Mouse (Mus musculus): ENCODE measurements around the gene Kpna3. TPM values are rescaled to one million over a fixed set of nuclear protein-coding genes. Genes with fewer than 3 reads are reported as not detected.

Gene Kpna3
- polyA plus RNA-seq, 1 experiment from 2014 or later = 19.4 TPM

- Histone ChIP-seq H3K36me3 (ENCODE audit: control insufficient read depth, insufficient read depth) (no peaks in the 10 kb centered on the region), H3K27me3 (ENCODE audit: control insufficient read depth, insufficient read depth, low read depth, low read length) (no peaks in the 10 kb centered on the region), H3K4me2 (ENCODE audit: low read depth, low read length) (no peak overlapping the region), H3K4me1 (ENCODE audit: control insufficient read depth, low read depth, low read length) (peaks cover 7% of the 10 kb centered on the region; the same call in 1 of the 2 replicates), H3K27ac (ENCODE audit: low read length) (no peak overlapping the region), H3K9me3 (replicated peaks; ENCODE audit: control insufficient read depth, low read length) (no peaks in the 10 kb centered on the region), H3K4me3 (ENCODE audit: low read depth, low read length) (no peak overlapping the region), H3K9ac (ENCODE audit: low read depth, low read length) (no peak overlapping the region)
- ATAC-seq (ENCODE audit: low read depth) = no peak
- 65% methylated on average over 3 of the region's 3 CpGs for WGBS (ENCODE audit: insufficient replicate concordance)
These were observed 26.0 kb downstream of the Kpna3 start for GRCm38 (mm10) chr14:61413686-61414085.

GRCm38 (mm10) chr14:61410020-61410419 lies 29.7 kb downstream of the Kpna3 start:
- H3K4me3 ChIP-seq (ENCODE audit: low read depth, low read length) = no peak overlapping the region
- no peak overlapping the region for H3K9ac ChIP-seq (ENCODE audit: low read depth, low read length)
- no peak for ATAC-seq (ENCODE audit: low read depth)
- no peaks in the 10 kb centered on the region for H3K9me3 ChIP-seq (replicated peaks; ENCODE audit: control insufficient read depth, low read length)
- H3K4me1 ChIP-seq (ENCODE audit: control insufficient read depth, low read depth, low read length) = peaks cover 5% of the 10 kb centered on the region; the same call in 1 of the 2 replicates
- no peak overlapping the region for H3K4me2 ChIP-seq (ENCODE audit: low read depth, low read length)
- H3K36me3 ChIP-seq (ENCODE audit: control insufficient read depth, insufficient read depth) = no peaks in the 10 kb centered on the region
- H3K27ac ChIP-seq (ENCODE audit: low read length) = no peak overlapping the region
- WGBS (ENCODE audit: insufficient replicate concordance) = 19% methylated on average over 2 of the region's 2 CpGs
- no peaks in the 10 kb centered on the region for H3K27me3 ChIP-seq (ENCODE audit: control insufficient read depth, insufficient read depth, low read depth, low read length)

GRCm38 (mm10) chr14:61407055-61407454 lies 32.6 kb downstream of the Kpna3 start:
- H3K4me2 ChIP-seq (ENCODE audit: low read depth, low read length) = no peak overlapping the region
- no peaks in the 10 kb centered on the region for H3K36me3 ChIP-seq (ENCODE audit: control insufficient read depth, insufficient read depth)
- no peaks in the 10 kb centered on the region for H3K27me3 ChIP-seq (ENCODE audit: control insufficient read depth, insufficient read depth, low read depth, low read length)
- peaks cover 5% of the 10 kb centered on the region; the same call in 1 of the 2 replicates for H3K4me1 ChIP-seq (ENCODE audit: control insufficient read depth, low read depth, low read length)
- no peak overlapping the region for H3K4me3 ChIP-seq (ENCODE audit: low read depth, low read length)
- ATAC-seq (ENCODE audit: low read depth) = no peak
- no peak overlapping the region for H3K9ac ChIP-seq (ENCODE audit: low read depth, low read length)
- no peaks in the 10 kb centered on the region for H3K9me3 ChIP-seq (replicated peaks; ENCODE audit: control insufficient read depth, low read length)
- 80% methylated on average over 3 of the region's 3 CpGs for WGBS (ENCODE audit: insufficient replicate concordance)
- H3K27ac ChIP-seq (ENCODE audit: low read length) = no peak overlapping the region

GRCm38 (mm10) chr14:61405761-61406160 lies 33.9 kb downstream of the Kpna3 start:
- no peaks in the 10 kb centered on the region for H3K9me3 ChIP-seq (replicated peaks; ENCODE audit: control insufficient read depth, low read length)
- H3K4me3 ChIP-seq (ENCODE audit: low read depth, low read length) = no peak overlapping the region
- H3K27me3 ChIP-seq (ENCODE audit: control insufficient read depth, insufficient read depth, low read depth, low read length) = no peaks in the 10 kb centered on the region
- H3K9ac ChIP-seq (ENCODE audit: low read depth, low read length) = no peak overlapping the region
- no peaks in the 10 kb centered on the region for H3K36me3 ChIP-seq (ENCODE audit: control insufficient read depth, insufficient read depth)
- peaks cover 3% of the 10 kb centered on the region; the same call in 1 of the 2 replicates for H3K4me1 ChIP-seq (ENCODE audit: control insufficient read depth, low read depth, low read length)
- no peak for ATAC-seq (ENCODE audit: low read depth)
- no peak overlapping the region for H3K27ac ChIP-seq (ENCODE audit: low read length)
- no peak overlapping the region for H3K4me2 ChIP-seq (ENCODE audit: low read depth, low read length)

- Histone ChIP-seq H3K9me3 (replicated peaks; ENCODE audit: control insufficient read depth, low read length) (no peaks in the 10 kb centered on the region), H3K27ac (ENCODE audit: low read length) (no peak overlapping the region), H3K4me3 (ENCODE audit: low read depth, low read length) (no peak overlapping the region), H3K4me1 (ENCODE audit: control insufficient read depth, low read depth, low read length) (peaks cover 1% of the 10 kb centered on the region; the same call in 1 of the 2 replicates), H3K9ac (ENCODE audit: low read depth, low read length) (no peak overlapping the region), H3K4me2 (ENCODE audit: low read depth, low read length) (no peak overlapping the region), H3K36me3 (ENCODE audit: control insufficient read depth, insufficient read depth) (no peaks in the 10 kb centered on the region), H3K27me3 (ENCODE audit: control insufficient read depth, insufficient read depth, low read depth, low read length) (no peaks in the 10 kb centered on the region)
- 89% methylated on average over 3 of the region's 3 CpGs for WGBS (ENCODE audit: insufficient replicate concordance)
- no peak for ATAC-seq (ENCODE audit: low read depth)
These were observed 34.7 kb downstream of the Kpna3 start for GRCm38 (mm10) chr14:61404941-61405340.

- no peak overlapping the region for H3K9ac ChIP-seq (ENCODE audit: low read depth, low read length)
- H3K27me3 ChIP-seq (ENCODE audit: control insufficient read depth, insufficient read depth, low read depth, low read length) = no peaks in the 10 kb centered on the region
- H3K4me1 ChIP-seq (ENCODE audit: control insufficient read depth, low read depth, low read length) = no peaks in the 10 kb centered on the region
- no peak overlapping the region for H3K27ac ChIP-seq (ENCODE audit: low read length)
- no peaks in the 10 kb centered on the region for H3K9me3 ChIP-seq (replicated peaks; ENCODE audit: control insufficient read depth, low read length)
- WGBS (ENCODE audit: insufficient replicate concordance) = 80% methylated on average over 6 of the region's 6 CpGs
- no peaks in the 10 kb centered on the region; the same call in none of the 2 replicates for H3K36me3 ChIP-seq (ENCODE audit: control insufficient read depth, insufficient read depth)
- H3K4me2 ChIP-seq (ENCODE audit: low read depth, low read length) = no peak overlapping the region
- ATAC-seq (ENCODE audit: low read depth) = no peak
- H3K4me3 ChIP-seq (ENCODE audit: low read depth, low read length) = no peak overlapping the region
These were observed 44.9 kb downstream of the Kpna3 start for GRCm38 (mm10) chr14:61394745-61395144.

GRCm38 (mm10) chr14:61390586-61390985 lies 49.1 kb downstream of the Kpna3 start:
- Histone ChIP-seq H3K9ac (ENCODE audit: low read depth, low read length) (no peak overlapping the region), H3K4me3 (ENCODE audit: low read depth, low read length) (no peak overlapping the region), H3K27ac (ENCODE audit: low read length) (no peak overlapping the region), H3K36me3 (ENCODE audit: control insufficient read depth, insufficient read depth) (no peaks in the 10 kb centered on the region; the same call in none of the 2 replicates), H3K9me3 (replicated peaks; ENCODE audit: control insufficient read depth, low read length) (no peaks in the 10 kb centered on the region), H3K4me2 (ENCODE audit: low read depth, low read length) (no peak overlapping the region), H3K27me3 (ENCODE audit: control insufficient read depth, insufficient read depth, low read depth, low read length) (no peaks in the 10 kb centered on the region), H3K4me1 (ENCODE audit: control insufficient read depth, low read depth, low read length) (no peaks in the 10 kb centered on the region)
- 72% methylated on average over 3 of the region's 3 CpGs for WGBS (ENCODE audit: insufficient replicate concordance)
- no peak for ATAC-seq (ENCODE audit: low read depth)

- H3K27me3 ChIP-seq (ENCODE audit: control insufficient read depth, insufficient read depth, low read depth, low read length) = no peaks in the 10 kb centered on the region
- no peak for ATAC-seq (ENCODE audit: low read depth)
- H3K9ac ChIP-seq (ENCODE audit: low read depth, low read length) = no peak overlapping the region
- H3K4me1 ChIP-seq (ENCODE audit: control insufficient read depth, low read depth, low read length) = no peaks in the 10 kb centered on the region
- no peak overlapping the region for H3K4me2 ChIP-seq (ENCODE audit: low read depth, low read length)
- peaks cover 13% of the 10 kb centered on the region for H3K36me3 ChIP-seq (ENCODE audit: control insufficient read depth, insufficient read depth)
- WGBS (ENCODE audit: insufficient replicate concordance) = 85% methylated on average over 2 of the region's 2 CpGs
- H3K9me3 ChIP-seq (replicated peaks; ENCODE audit: control insufficient read depth, low read length) = no peaks in the 10 kb centered on the region
- H3K27ac ChIP-seq (ENCODE audit: low read length) = no peak overlapping the region
- H3K4me3 ChIP-seq (ENCODE audit: low read depth, low read length) = no peak overlapping the region
These were observed 72.4 kb downstream of the Kpna3 start for GRCm38 (mm10) chr14:61367290-61367689.

- no peak for ATAC-seq (ENCODE audit: low read depth)
- Histone ChIP-seq H3K36me3 (ENCODE audit: control insufficient read depth, insufficient read depth) (peaks cover 8% of the 10 kb centered on the region), H3K27me3 (ENCODE audit: control insufficient read depth, insufficient read depth, low read depth, low read length) (no peaks in the 10 kb centered on the region), H3K27ac (ENCODE audit: low read length) (no peak overlapping the region), H3K9me3 (replicated peaks; ENCODE audit: control insufficient read depth, low read length) (no peaks in the 10 kb centered on the region), H3K4me3 (ENCODE audit: low read depth, low read length) (no peak overlapping the region), H3K4me2 (ENCODE audit: low read depth, low read length) (no peak overlapping the region), H3K9ac (ENCODE audit: low read depth, low read length) (no peak overlapping the region), H3K4me1 (ENCODE audit: control insufficient read depth, low read depth, low read length) (peaks cover 9% of the 10 kb centered on the region)
- 74% methylated on average over 3 of the region's 3 CpGs for WGBS (ENCODE audit: insufficient replicate concordance)
These were observed 75.0 kb downstream of the Kpna3 start for GRCm38 (mm10) chr14:61364656-61365055.
